Mouse (Mus musculus) erythroblast, adult 5-6 weeks (primary cell): Measurements from ENCODE around the gene Mrps18c. TPM values are rescaled to one million over a fixed set of nuclear protein-coding genes. Genes with fewer than 3 reads are reported as not detected.

Experiments
- ATAC-seq: replicated peaks from 2 replicates; pipeline ENCODE4 v1.8.0; 2016; ENCODE audit warnings: moderate number of reproducible peaks, mild to moderate bottlenecking, moderate TSS enrichment, inconsistent platforms; ENCODE audit not compliant: poor library complexity, low FRiP score, severe bottlenecking
- total RNA-seq, 2 experiments: library from RNA; stranded (forward) in 1 of 2; stranded (reverse) in 1 of 2; fragments of 150-400 nt in 1 of 2; fragments of 200-764, 138-1000 nt in 1 of 2; gene quantifications; 2 replicates each; pipeline versions ENCODE4 v1.2.3 to v1.2.4; 2015 to 2017; ENCODE audit warnings: low replicate concordance in 2 of 2

Mrps18c gene
- total RNA-seq (2015; ENCODE audit: low replicate concordance) (15.8 and 24.9 TPM in 2 replicates), total RNA-seq (2017; ENCODE audit: low replicate concordance) (26.3 and 36.8 TPM in 2 replicates)

DNA sequence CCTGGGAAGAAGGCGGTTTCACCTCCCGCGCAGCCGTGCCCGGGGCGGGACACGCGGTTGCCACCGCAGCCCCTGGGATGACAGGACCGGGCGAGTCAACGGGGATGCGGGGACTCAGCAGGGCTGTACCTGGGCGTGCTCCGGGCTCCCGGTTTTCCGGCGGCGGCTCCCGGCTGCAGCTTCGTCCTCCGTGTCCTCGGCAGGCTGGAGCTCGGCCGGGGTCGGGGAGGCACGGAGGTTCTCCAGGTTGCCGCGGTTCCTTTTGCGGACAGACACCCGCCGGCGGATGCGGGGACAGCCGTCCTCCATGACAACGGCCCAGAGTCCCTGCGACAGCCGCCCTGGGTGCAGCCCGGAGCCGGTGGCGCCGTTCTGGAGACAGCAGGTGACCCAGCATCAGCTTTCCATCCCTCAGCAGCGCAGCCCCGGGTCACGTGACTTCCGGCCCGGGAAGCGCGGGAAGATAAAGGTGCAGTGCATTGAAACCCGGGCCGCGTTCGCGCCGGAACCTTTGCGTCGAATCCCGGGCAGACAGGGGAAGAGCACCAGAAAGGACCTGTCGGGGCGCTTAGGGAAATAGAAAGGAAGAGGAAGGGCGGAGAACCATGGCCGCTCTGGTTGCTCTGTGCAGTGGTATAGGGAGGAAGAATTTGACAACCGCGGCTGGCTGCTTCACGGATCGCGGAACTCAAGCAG is at the start of gene Mrps18c, which contains the start of gene Helq:
Mrps18c (plus strand) TSS at position 463 of the 696 bp plus-strand sequence.
Helq (minus strand) TSS at position 434 of the 696 bp plus-strand sequence.
- ATAC-seq = peak; percentile 94

DNA sequence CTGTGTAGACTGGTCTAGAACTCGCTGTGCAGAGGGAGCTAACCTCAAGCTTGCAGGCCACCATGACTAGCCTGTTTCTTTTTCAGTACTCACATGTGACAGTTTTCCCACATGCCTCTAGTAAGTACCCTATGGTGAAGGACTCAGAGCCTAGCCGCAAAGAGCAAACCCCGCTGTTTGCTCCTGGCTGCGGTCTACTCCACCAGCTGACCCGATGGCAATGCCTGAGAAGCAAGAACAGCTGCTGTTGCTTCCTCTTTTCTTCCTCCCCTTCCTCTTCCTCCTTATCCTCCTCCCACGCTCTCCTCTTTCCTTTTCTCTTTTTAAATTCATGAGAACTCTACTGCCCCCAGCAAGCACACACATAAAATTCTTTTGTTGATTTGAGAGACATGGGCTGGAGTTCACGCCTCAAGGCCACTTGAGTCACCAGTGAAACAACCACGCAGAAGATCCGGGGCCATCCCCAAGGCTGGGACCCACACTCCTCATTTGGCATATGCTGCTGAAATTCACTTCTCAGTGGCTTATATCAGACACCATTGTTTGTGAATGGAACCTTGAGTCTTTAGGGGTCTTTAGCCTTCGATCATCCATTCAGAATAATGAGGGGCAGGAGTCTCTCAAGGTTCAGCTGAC is 47.7 kb upstream of the Mrps18c start:
- no peak for ATAC-seq

DNA sequence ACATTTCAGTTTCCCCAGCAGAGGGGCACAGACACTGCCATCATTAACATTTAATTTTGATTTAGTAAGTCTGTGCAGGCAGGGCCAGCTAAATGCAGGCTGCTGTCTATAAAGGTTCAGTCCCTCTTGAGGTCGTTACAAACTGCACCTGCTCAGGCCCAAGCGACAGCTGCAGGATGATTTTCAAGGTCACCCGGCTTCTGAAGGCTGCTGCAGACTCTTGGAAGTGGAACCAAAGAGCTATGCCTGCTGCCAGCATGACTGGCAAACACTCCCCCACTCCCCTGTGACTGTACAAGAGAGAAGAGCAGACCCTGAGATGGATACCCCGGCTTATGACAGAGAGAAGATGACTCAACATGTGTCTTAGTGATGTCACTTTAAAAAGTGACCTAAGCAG is 46.8 kb upstream of the Mrps18c start:
- ATAC-seq = no peak

DNA sequence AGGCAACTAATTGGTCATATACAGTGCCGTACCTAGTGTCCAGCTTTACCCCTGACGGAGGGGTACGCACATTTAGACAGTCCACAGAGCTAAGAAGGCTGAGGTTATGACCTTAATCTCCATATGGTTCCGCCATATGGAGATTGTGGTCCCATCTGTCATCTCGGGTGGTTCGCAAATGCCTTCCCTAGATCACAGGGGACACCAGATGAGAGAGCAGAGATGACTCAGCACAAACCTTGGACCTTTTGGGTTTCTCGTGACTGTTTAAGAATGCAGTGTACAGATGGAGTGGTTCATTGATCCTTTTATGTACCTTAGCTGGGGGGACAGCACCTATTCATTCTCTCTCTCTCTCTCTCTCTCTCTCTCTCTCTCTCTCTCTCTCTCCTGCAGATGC is 45.0 kb upstream of the Mrps18c start:
- no peak for ATAC-seq

DNA sequence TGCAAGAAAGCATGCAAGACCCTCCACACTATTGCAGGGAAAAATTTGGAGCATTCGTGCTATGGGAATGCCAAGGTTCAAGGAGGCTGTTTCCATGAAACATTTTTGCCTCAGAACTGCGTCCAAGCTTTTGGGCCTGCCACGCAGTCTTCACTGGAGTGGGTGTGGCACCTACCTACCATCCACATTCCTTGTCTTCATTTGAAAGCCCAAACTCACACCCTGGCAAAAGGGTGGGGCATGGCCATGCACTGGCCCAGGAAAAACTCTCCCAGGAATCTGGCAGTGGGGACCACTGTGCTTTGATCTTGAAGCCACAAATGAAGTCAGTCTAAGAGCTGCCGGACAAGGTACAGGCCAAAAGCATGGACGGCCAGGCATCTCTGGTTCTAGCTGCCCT is 40.3 kb upstream of the Mrps18c start:
- no peak for ATAC-seq

DNA sequence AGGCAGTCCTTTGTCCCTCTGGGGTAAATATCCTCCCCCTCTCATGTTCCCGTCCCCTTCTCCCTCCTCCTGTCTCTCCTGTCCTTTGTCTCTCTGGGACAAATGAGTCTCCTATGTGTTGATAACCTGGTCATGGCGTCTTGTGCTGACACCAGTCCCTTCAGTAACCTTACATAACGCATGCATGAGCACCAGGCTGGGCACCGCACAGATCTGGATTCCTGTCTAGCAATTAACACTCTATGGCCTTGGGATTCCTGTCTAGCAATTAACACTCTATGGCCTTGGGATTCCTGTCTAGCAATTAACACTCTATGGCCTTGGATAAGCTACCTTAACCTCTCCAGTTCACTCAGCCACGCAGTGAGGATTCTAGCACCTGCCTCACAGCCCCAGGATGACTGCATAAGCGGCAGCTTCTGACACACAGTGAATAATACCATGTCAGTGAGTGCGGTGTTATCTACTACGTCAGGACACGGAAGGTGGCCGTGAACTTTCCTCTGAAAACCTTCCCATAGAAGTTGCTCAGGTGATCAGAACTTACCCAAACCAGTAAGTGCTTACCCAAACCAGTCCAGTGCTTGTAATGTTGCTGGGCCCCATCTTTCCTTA is 38.3 kb upstream of the Mrps18c start:
- no peak for ATAC-seq

DNA sequence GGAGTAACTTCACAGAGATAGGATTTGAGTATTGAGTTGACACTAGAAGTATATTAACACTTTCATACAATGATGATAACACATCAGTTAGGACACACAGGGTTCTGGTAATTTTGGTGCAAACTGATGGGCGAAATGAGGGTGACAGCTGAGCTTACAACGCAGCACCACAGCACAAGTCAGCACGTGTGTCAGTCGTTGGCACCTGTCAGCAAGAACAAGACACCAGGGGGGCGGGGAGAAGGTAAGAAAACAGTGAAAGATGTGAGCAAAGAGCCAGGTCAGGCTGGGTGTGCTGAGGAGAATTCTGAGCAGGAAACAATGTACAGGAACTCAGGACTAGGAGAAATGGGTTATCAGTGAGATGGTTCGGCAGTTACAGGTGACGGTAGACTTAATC is 36.7 kb upstream of the Mrps18c start:
- no peak for ATAC-seq

DNA sequence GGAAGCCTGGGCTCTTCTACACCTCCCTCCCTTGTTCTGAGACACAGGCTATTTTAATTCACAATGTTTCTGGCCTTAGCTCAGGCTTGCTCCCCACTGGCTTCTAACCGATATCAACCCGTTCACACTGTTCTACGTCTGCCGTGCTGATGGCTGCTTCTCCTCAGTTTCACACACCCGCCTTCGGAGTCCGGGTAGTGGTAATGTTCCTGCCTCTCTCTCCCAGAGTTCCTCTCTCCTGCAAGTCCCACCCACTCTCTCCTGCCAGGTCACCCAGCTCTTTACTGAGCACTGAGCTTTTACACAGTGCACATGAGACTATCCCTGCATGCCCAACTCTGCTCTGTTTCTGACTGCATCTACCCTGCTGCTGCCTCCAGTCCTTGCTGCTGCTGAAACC is 32.4 kb upstream of the Mrps18c start:
- ATAC-seq = no peak

DNA sequence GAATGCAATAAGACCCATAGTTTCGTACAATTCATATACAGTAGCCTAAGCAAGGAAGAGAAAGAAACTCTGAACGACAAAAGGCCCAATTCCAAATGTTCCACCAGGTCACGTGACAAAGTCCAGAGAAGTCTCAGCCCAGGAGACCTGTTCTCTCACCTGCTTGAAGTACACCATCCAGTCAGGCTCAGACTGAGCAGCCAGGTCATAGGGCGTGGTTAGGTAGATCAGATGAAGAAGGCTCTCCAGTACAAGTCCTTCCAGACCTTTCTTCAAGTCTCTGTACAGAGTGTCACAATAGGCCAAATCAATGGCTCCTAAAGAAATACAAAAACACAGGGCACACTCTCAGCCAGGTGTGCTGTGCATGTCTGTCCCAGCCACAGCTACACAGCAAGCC is 26.9 kb upstream of the Mrps18c start:
- ATAC-seq = no peak

DNA sequence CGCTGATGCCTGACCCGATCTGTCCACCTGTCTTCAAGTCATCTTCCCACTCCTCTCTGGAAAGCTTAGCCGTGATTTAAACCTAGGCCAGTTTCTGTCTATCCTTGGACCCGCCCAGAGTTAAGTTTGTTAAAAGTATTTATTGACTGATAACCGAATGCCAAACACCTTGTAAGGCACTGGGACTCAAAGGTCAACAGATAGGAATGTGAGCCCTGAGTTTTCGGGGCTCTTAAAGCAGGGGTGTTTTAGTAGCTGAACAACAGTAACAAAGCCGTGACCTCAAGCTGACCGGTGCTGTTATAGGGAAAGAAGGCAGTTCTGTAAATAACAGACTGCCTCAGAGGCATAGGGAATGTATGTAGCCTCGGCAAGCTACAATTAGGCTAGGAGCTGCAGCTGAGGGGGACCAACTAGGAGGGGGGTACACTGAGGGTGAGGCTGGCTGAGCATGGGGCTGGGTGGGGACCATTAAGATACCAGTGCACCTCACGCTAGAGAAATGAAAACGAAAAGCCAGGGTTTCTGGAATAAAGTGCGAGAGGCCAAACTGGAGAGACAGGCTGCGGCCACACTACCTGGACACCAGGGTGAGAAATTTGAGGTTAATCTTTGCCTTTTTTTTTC is 22.5 kb upstream of the Mrps18c start:
- ATAC-seq = no peak

DNA sequence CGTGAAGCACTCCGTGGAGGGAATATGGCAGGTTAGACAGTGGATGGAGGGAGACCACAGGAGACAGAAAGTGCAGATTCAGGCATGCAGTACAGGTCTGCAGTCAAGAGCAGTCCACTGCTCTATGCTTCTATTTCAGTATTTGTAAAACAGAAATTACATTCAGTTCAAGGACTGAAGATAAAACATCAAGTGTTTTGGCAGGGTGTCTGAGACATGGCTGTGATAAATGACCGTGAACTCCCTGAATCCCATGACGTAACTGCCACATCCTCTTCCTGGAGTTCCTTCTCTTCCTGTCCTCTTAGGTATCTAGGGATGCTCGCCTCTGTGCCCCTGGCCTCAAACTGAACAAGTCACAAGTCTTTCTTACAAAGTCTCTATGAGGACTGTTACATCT is 21.5 kb upstream of the Mrps18c start:
- no peak for ATAC-seq

DNA sequence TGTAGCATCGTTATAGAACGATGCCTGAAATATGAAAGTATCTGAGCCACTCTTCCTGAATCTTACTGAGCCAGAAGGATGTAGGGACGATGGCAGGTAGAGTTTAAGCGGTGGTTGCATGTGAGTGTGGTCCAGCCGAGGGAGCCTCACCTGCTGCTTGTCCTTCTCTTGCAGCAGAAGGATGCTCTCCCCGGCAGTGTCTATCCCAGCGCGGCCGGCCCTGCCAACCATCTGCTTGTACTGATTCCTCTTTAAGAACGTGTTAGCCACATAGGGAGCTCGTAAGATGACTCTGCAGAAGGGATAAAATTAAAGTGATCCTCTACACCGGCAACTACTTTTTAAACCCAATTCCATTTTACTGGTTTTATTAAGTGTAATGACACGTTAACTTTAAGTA is 19.4 kb upstream of the Mrps18c start:
- ATAC-seq = no peak

DNA sequence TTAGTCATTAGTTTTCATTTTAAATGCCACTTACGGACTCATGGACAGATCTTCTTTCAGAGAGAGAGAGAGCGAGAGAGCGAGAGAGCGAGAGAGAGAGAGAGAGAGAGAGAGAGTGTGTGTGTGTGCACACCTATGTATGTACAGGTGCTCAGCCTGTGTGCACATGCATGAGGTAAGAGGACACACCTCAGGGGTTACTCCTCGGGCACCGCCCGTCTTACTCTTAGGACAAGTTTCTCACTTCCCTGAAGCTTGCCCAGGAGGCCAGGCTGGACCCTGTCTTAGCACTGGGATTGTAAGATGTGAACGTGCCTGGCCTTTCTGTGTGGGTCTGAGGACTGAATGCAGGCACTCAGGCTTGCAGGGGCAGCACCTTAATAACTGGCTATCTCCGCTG is 10.9 kb upstream of the Mrps18c start:
- no peak for ATAC-seq

DNA sequence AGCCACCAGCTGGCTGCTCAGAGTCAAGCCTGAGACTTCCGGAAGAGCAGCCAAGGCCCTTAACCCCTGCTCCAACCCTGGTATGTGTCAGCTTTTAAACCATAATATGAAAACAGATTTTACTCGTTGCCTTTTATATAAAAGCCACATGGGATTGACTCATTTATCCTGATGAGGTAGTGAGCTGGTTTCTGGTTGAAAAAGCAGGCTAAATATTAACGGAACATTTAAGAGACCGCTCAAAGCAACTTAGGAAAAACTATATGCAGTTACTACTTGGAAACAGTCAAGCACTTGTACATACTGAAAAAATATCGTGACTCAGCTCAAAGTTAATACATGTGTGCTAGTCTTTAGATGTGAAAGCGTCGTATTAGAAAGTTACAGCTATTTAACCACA is 6.2 kb upstream of the Mrps18c start:
- ATAC-seq = no peak

DNA sequence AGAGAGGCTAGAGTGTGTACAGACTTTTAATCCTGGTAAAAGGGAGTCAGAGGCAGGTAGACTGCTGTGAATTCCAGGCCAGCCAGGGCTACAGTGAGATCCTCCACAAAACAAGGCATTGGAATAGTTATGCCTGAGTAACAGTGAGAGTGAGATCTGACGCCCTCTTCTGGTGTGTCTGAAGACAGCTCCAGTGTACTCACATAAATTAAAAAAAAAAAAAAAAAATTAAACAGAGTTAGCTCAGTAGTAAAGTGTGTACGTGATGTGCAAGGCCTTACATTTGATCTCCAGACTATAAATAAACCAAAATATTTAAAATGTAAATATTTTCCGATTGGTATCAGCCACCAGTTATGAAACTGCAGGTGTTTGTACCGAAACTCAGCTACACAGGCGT is 4.3 kb upstream of the Mrps18c start:
- ATAC-seq = no peak

DNA sequence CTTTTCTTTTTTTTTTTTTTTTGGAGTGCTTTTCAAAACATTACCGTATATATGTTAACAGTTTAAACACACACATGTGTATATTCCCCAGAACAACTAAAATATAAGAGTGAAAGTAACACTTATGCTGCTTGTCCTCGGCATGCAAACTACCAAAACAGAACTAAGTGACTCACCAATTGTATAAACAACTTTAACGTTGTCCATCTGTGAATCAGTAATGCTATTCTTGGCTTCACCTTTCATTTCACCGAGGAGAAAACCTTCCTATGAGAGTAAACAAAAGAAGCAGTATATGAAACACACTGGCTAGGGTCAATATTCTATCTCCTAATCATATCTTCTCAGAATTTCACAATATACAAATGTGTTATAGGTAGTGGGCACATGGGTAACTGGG is 19.9 kb downstream of the Mrps18c start:
- ATAC-seq = no peak

DNA sequence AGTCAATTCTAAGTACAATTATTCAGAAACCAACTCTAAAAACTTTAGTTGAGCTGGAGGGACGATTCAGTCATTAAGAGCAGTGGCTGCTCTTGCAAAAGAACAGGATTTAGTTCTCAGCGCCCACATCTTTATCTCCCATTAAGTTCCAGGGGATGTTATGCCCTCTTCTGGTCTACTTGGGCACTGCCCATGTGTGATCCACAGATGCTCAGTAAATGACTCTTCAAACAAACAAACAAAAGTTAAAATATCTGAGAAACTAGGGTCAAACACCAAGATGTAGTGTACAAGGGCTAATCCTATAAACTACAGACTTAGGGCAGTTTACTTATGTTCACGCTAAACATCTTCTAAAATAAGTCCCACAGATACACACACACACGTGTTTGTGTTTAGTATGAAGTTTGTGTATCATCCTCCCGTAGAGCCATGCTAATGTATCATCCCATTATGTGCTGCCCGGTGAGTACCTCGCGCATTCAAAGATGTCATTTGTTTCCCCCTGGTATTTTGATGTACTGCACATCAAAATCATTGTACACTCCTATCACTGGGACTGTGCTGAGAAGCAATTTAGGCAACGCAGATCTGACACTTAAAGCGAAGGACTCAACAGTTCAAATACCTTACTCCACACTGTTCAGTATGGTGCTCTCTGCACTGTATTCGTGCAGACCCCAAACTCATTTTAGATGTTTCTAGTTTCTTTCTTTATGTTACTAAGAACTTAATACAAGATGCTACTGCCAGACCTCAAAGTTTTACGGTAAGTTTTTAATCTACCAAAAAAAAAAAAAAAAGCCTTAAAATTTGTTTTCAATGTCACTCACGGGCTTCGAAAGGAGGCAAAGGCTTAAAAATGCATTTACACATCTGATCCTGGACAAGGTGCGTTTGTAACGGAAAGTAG is 21.4 kb downstream of the Mrps18c start:
- ATAC-seq = peak; percentile 55; the same call in 1 of the 2 replicates

DNA sequence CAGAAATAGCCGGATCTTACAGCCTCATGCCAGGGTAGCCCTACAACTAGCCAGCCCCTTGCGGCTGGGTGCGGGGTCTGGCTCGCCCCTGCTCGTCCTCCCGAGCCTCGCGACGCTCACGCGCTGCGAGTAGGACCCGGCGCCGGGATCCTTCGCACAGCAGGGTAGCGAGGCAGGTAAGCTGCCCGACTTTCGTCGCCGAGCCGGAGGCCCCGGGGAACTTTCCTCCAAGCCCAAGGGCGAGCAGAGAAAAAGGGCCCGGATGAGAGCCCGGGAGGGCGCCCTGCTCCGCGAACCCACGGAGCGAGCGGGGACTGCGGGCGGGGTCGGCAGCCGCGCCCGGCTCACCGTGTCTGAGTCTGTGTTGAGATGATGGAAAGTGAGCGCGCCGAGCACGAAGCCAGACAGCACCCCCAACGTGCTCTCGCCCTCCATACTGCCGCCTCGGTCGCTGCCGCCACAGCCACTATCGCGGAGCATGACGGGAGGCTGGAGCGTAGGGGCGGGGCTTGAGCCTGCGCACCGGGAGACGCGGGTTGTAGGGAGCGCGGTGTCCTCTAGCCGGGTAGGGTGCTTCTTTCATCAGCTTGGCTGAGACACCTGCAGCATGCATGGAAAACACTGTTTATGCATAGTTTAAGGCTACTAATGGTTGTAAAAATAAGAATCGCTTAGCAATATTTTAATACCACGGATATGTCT is 22.2 kb downstream of the Mrps18c start, which contains the start of gene Abraxas1:
Abraxas1 (minus strand) TSS at position 483 of the 702 bp plus-strand sequence.
- ATAC-seq = peak; percentile 100

DNA sequence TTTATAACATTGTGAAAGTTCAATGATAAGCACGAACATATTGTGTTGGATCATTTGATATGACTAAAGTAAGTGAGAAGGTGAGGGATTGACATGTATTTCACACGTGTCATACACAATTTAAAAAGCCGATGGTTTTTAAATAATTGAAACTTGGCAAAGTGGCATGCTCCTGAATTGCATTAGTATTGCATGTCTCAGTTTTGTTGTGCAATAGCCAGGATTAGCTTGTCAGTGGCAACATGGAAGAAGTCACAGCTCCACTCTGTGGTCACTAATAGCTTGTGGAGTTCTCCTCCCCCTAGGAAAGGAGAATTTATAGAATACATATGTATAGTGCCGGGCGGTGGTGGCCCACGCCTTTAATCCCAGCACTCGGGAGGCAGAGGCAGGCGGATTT is 22.9 kb downstream of the Mrps18c start:
- no peak for ATAC-seq
